Mouse (Mus musculus) small intestine, adult 2 months (tissue): ENCODE results near the gene Zmynd8. TPM values are rescaled to one million over a fixed set of nuclear protein-coding genes. Genes with fewer than 3 reads are reported as not detected.

Source experiments
- H3K27ac ChIP-seq: fragments of 200-500 bp; 2 replicates; pipeline ENCODE4 v1.5.1; 2012; ENCODE audit warnings: low read depth, low read length, control low read depth, inconsistent platforms; ENCODE audit not compliant: insufficient read depth
- H3K27me3 ChIP-seq: fragments of 200-500 bp; 2 replicates; pipeline ENCODE4 v1.6.1; 2012; ENCODE audit warnings: mild to moderate bottlenecking, moderate library complexity, low read length, inconsistent platforms; ENCODE audit not compliant: control insufficient read depth, insufficient read depth
- H3K36me3 ChIP-seq: fragments of 200-500 bp; 2 replicates; pipeline ENCODE4 v1.6.1; 2012; ENCODE audit warnings: mild to moderate bottlenecking, low read length, control low read depth, inconsistent platforms; ENCODE audit not compliant: control insufficient read depth, insufficient read depth
- H3K4me1 ChIP-seq: fragments of 200-500 bp; 2 replicates; pipeline ENCODE4 v1.6.1; 2012; ENCODE audit warnings: low read length, inconsistent platforms, mixed read lengths; ENCODE audit not compliant: control insufficient read depth, insufficient read depth, insufficient read length
- H3K4me3 ChIP-seq: fragments of 200-500 bp; 2 replicates; pipeline ENCODE4 v1.5.1; 2012; ENCODE audit warnings: low read depth, mild to moderate bottlenecking, control low read depth, inconsistent platforms, low read length, moderate library complexity
- CTCF ChIP-seq: fragments of 200-500 bp; IDR thresholded peaks from 2 replicates; pipeline ENCODE4 v1.5.1; 2012; ENCODE audit warnings: low read depth, mild to moderate bottlenecking, control low read depth, inconsistent platforms, low read length, moderate library complexity, mixed read lengths; ENCODE audit not compliant: insufficient replicate concordance, insufficient read length; ENCODE audit errors: extremely low read depth
- POLR2A ChIP-seq: fragments of 200-500 bp; IDR thresholded peaks from 2 replicates; pipeline ENCODE4 v1.6.1; 2012; ENCODE audit warnings: low read depth, mild to moderate bottlenecking, control low read depth, inconsistent platforms, low read length, moderate library complexity
- WGBS: fragments of 180-500 bp; shearing (Covaris S2); methylation state at CpG from one replicate; pipeline ENCODE4 v1.1.7; 2018; 5-methylcytosine and 5-hydroxymethylcytosine counted together
- polyA plus RNA-seq: library from polyadenylated mRNA; depleted of rRNA; stranded (reverse); fragments of >200 nt; gene quantifications from 2 replicates; pipeline ENCODE4 v1.2.3, GENCODE M21; 2012

Gene Zmynd8
- polyA plus RNA-seq, 1 experiment, result 17.4 TPM

DNA sequence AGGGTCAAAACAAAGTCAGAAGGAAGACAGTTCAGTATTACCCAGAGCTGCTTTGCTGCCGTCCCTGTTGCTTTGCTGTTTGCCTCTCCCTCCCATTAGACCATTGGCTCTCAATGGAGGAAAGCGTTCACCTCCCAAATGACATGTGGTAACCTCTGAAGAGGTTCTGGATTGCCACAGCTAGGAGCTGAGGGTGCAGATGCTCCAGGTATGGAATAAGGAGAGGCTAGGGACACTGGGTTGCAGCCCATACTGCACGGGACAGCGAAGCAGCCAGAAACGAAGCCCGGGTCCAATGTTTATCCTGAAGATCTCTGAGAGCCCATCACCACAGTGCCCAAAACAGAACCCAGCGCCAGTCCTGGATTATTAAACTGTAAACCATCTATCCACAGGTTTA, 9.6 kb downstream of the Zmynd8 start:
- no peaks in the 10 kb centered on the region for H3K36me3 ChIP-seq
- peak overlapping the region; percentile 94 for H3K27ac ChIP-seq
- 35% methylated on average over 7 of the region's 7 CpGs for WGBS

DNA sequence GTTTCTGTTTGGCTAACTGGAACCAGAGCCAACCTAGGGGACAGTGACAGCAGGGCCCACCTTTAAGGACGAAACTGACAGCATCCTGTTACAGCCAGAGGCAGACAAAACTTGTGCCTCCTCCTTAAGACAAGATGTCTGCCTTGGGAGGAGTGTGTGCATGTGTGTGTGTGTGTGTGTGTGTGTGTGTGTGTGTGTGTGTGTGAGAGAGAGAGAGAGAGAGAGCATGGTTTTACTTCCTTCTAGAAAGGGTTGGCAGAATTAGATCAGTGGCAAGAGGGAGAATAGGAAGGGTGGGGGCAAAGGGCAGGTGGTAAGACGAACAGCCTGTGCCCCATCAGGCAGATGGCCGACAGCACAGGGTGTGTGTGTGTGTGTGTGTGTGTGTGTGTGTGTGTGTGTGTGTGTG, 10.0 kb downstream of the Zmynd8 start:
- TF ChIP-seq CTCF (no peak), POLR2A (no peak)
- H3K4me1 ChIP-seq, result peaks cover 49% of the 10 kb centered on the region
- no peak overlapping the region for H3K4me3 ChIP-seq
- H3K27ac ChIP-seq, result peak overlapping the region; percentile 94
- no peaks in the 10 kb centered on the region for H3K36me3 ChIP-seq
- WGBS, result 8% methylated on average over 3 of the region's 3 CpGs
- no peaks in the 10 kb centered on the region for H3K27me3 ChIP-seq

More for the DNA sequence above, 9.6 kb downstream of the Zmynd8 start:
- H3K27me3 ChIP-seq, result no peaks in the 10 kb centered on the region
- TF ChIP-seq CTCF (no peak), POLR2A (no peak)
- peaks cover 47% of the 10 kb centered on the region for H3K4me1 ChIP-seq
- no peak overlapping the region for H3K4me3 ChIP-seq

DNA sequence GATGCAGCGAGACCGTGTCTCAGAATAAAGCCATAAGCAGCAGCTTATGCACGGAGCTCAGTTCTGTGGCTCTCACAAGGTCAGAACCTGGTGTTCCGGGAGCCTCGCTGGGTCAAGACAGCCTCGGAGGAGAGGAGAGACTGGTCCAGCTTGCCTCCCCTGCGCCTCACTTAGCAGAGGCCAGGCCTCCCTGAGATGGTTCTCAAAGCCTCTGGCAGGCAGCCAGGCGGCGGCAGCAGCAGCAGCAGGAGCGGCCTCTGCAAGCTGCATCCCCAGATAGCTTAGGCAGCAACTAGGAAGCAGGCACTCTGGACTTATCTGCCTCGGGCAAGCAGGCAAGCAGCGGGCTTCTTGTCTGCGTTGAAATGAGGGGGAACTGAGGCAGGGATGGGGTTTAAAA, 10.4 kb downstream of the Zmynd8 start:
- 9% methylated on average over 13 of the region's 13 CpGs for WGBS
- H3K4me3 ChIP-seq, result no peak overlapping the region
- TF ChIP-seq POLR2A, result no peak
- TF ChIP-seq CTCF, result no peak
- peaks cover 51% of the 10 kb centered on the region for H3K4me1 ChIP-seq
- no peaks in the 10 kb centered on the region for H3K36me3 ChIP-seq
- peak overlapping the region; percentile 94 for H3K27ac ChIP-seq
- H3K27me3 ChIP-seq, result no peaks in the 10 kb centered on the region

DNA sequence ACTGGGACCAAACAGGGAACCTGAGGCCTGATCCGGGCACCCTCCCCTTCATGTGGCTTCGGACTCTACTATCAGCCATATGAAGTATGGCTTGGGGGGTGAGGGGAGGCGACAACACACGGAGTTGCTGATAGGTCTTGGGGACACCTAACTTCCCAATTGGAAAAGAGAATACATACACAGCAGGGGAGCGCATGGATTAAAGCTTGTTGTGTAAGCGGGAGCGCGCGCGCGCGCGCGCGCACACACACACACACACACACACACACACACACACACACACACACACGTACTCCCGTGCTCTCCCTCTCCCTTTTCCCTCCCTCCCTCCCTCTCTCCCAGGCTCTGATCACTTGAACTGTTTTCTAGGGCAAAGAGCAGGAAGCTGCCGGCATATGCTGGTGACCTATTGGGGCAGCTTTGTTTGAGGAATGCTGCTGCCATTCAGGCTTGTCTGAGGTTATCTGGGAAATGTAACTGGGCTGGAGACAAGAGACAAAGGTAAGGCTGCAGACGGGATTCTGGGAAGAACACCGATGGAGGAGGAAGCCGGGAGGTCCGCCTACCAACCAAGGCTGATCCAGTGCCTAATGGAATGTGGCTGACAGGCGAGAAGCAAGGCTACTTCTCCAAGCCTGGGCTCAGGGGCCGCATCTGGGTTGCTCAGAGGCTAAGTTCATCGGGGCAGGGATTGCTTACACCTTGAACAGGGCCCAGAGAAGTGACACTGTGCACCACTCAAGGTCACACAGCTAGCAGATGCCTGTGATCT, 11.8 kb downstream of the Zmynd8 start:
- TF ChIP-seq POLR2A, result no peak
- no peak for TF ChIP-seq CTCF
- Histone ChIP-seq H3K27ac (peak overlapping the region; percentile 97), H3K4me1 (peaks cover 61% of the 10 kb centered on the region), H3K36me3 (no peaks in the 10 kb centered on the region), H3K4me3 (peak overlapping the region; percentile 24; the same call in 1 of the 2 replicates), H3K27me3 (no peaks in the 10 kb centered on the region)
- WGBS, result 28% methylated on average over 25 of the region's 25 CpGs

DNA sequence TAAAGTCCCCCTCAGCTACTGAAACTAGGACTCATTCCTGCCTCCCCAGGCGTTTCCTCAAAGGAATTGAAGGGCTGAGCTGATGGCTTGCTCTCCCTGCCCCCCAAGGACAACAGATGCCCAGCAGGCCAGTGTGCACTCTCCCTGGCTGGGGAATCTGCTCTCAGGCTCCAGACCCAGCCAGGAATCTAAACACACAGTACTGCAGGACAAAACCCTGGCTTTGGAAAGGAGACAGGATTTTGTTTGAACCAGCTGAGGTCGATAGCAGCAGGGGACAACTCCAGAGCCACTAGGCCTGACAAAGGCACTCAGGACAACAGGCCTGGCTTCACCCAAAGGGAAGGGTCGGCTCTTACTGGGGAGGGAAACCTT, 12.3 kb downstream of the Zmynd8 start:
- Histone ChIP-seq H3K27me3 (no peaks in the 10 kb centered on the region), H3K4me3 (0 out of 2 replicates have a peak overlapping the region, but pooled peaks have one; percentile 2), H3K36me3 (no peaks in the 10 kb centered on the region), H3K27ac (peak overlapping the region; percentile 97), H3K4me1 (peaks cover 63% of the 10 kb centered on the region)
- WGBS, result 12% methylated on average over 3 of the region's 3 CpGs
- TF ChIP-seq CTCF (no peak), POLR2A (no peak)

DNA sequence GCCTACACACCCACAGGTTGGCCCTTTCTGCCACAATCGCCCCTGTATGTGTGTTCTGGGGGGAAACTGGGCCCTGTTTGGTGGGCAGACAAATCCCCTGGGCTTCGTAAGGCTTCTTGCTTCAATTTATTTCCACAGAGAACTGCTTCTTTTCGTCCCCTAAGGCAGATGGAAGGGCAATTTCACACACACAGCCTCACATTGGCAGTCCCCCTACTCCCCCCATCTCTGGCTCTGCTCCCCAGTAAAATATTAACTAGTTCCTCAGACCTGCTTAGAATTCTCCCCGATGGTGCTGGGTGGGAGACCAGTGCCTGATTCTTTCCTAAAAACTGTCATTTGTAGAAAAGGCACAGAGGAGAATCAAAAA, 12.9 kb downstream of the Zmynd8 start:
- peaks cover 64% of the 10 kb centered on the region for H3K4me1 ChIP-seq
- no peaks in the 10 kb centered on the region for H3K27me3 ChIP-seq
- H3K36me3 ChIP-seq, result no peaks in the 10 kb centered on the region
- 29% methylated on average over 4 of the region's 4 CpGs for WGBS
- peak overlapping the region; percentile 97 for H3K27ac ChIP-seq
- TF ChIP-seq POLR2A (no peak), CTCF (no peak; the same call in 1 of the 2 replicates)
- no peak overlapping the region for H3K4me3 ChIP-seq

DNA sequence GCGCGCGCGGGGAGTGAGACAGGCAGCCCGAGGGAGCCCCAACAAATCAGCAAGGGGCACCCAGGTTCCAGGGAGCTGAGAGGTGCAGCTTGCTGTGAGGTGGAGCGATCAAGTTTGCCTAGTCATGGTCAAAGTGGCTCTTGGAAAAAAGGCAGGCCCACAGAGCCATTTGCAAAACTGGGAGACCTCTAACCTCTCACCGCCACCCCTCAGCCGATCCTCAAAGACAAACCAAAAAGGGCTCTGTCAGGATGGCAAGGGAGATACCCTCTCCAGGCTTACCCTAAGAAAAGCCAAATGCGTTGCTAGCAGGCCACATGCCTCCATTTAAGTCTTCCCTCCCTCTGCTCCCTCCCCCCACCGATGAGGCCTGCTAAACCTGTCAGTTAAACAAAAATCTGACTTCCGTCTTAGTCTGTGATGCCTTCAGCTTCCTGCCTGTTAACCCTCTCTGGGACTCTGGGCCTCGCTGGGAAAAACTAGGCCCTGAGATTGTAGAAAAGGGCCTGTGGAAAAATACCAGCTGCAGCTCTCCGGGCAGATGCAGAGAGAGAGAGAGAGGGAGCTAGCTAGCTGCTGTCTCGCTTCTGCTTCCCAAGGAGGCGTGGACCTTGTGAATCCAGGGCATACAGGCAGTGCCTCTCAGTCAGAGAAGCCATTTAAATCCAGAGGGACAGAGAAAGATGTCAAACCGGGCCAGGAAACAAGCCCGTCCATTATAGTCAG, 13.4 kb downstream of the Zmynd8 start:
- peak overlapping the region; percentile 97 for H3K27ac ChIP-seq
- TF ChIP-seq POLR2A (no peak), CTCF (peak; percentile 1; the same call in 1 of the 2 replicates)

More for the DNA sequence above, 13.4 kb downstream of the Zmynd8 start:
- Histone ChIP-seq H3K27me3 (no peaks in the 10 kb centered on the region), H3K4me3 (no peak overlapping the region; the same call in 1 of the 2 replicates), H3K4me1 (peaks cover 68% of the 10 kb centered on the region), H3K36me3 (peaks cover 4% of the 10 kb centered on the region)
- 11% methylated on average over 17 of the region's 17 CpGs for WGBS
